Mouse (Mus musculus) megakaryocyte, embryonic 14.5 days (primary cell): ENCODE results near the gene Myadm.

Source experiments
- FLI1 ChIP-seq: IDR thresholded peaks from 2 replicates; pipeline ENCODE4 v1.6.1; 2012; ENCODE audit warnings: low read length, inconsistent platforms, mixed read lengths
- GATA1 ChIP-seq: IDR thresholded peaks from 3 replicates; pipeline ENCODE4 v1.6.1; 2012; ENCODE audit warnings: mixed read lengths, low read length, inconsistent platforms, borderline replicate concordance

DNA sequence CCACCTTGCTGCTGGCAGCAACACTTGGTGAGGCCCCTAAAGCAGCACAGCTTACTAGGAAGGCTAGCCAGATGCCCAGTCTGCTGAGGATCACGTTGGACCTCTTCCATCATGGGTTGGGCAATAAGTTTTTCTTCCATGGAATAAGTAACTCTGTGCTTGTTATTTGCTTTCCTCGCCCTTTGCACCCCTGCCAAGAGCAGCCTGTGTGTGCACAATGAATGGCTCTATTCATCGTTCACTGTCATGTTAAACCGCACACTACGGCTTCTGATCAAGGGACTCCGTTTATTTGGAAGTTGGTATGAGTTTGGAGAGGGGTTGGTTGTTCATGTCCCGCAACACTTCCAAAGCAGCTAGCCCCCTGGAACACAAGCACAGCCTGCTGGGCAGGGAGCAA is 1.7 kb upstream of the Myadm start:
- no peak for TF ChIP-seq GATA1
- TF ChIP-seq FLI1 = no peak
